Mouse (Mus musculus): ENCODE measurements around the gene Smcr8. TPM values are rescaled to one million over a fixed set of nuclear protein-coding genes. Genes with fewer than 3 reads are reported as not detected.
A peak's percentile ranks its signal among the peaks of the same experiment; 100 is the strongest.

Smcr8 gene
- polyA plus RNA-seq, 1 experiment from 2014 or later = 2.2 TPM

DNA sequence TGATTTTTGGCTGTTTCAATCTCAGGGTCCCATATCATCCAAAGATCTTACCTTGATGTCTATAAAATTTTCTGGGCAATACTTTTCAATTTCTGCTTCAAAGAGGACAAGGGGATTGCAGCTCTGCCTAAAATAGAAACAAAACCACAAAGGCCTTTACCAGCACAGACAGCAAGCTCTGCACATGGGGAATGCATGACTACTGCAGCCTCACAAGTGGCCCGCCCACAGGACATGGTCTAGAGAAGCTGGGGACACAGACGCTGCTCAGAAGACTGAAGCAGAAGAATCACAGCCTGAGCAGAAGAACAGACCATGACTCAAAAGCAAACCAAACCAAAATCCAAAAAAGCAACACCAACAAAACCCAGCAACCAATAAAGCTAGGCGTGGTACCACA, 15.6 kb upstream of the Smcr8 start:
- H3K27ac ChIP-seq = no peak overlapping the region
- 69% methylated on average over 3 of the region's 3 CpGs for WGBS (ENCODE audit: insufficient replicate concordance)
- H3K4me2 ChIP-seq = no peak overlapping the region
- no peak overlapping the region for H3K4me3 ChIP-seq (replicated peaks)
- DNase-seq (no peak), ATAC-seq (ENCODE audit: low read depth) (no peak)
- H3K27me3 ChIP-seq = no peaks in the 10 kb centered on the region
- no peaks in the 10 kb centered on the region for H3K9me3 ChIP-seq (replicated peaks)
- peaks cover 59% of the 10 kb centered on the region for H3K36me3 ChIP-seq
- no peak overlapping the region for H3K9ac ChIP-seq
- H3K4me1 ChIP-seq (replicated peaks) = peaks cover 1% of the 10 kb centered on the region

DNA sequence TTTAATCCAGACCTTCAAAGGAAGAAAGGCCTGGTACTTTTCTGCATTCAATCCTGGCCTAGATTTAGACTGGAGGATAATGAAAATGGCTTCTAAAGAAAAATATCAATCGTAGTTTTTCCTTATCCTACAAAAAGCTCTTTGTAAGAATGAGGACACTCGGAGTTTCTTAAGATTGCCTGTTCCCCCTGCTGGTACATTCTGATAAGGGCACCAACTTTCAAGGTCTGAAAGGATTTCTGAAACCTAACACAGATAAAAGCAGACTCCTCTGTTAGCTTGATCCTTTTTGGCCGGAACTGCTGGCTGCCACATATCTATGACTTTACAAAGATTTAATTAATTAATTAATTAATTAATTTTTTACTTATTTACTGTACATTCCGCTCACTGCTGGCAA, 10.4 kb upstream of the Smcr8 start:
- peaks cover 16% of the 10 kb centered on the region for H3K36me3 ChIP-seq
- no peak overlapping the region for H3K9ac ChIP-seq
- DNase-seq (no peak), ATAC-seq (ENCODE audit: low read depth) (no peak)
- no peak overlapping the region for H3K4me2 ChIP-seq
- H3K4me3 ChIP-seq (replicated peaks) = no peak overlapping the region
- WGBS (ENCODE audit: insufficient replicate concordance) = 31% methylated on average over 4 of the region's 4 CpGs
- H3K27me3 ChIP-seq = no peaks in the 10 kb centered on the region
- H3K4me1 ChIP-seq (replicated peaks) = peaks cover 11% of the 10 kb centered on the region
- H3K9me3 ChIP-seq (replicated peaks) = no peaks in the 10 kb centered on the region
- H3K27ac ChIP-seq = no peak overlapping the region

DNA sequence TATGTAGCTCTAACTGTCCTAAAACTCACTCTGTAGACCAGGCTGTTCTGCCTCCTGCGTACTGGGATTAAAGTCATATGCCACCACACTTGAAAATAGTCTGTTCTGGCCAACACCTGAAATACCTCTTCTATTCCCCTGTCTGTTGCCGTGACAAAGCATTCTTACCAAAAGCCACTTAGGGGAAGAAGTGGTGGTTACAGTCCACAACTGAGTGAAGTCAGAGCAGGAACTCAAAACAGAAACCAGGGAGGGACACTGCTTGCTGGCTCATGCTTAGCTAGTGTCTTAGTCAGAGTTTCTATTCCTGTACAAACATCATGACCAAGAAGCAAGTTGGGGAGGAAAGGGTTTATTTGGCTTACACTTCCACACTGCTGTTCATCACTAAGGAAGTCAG, 8.0 kb upstream of the Smcr8 start:
- no peak overlapping the region for H3K4me2 ChIP-seq
- no peak for DNase-seq
- whole genome bisulfite sequencing (ENCODE audit: insufficient replicate concordance) = 53% methylated on average over 2 of the region's 2 CpGs
- no peak overlapping the region for H3K27ac ChIP-seq
- no peaks in the 10 kb centered on the region for H3K27me3 ChIP-seq
- no peak overlapping the region for H3K4me3 ChIP-seq (replicated peaks)
- H3K9me3 ChIP-seq (replicated peaks) = no peaks in the 10 kb centered on the region
- no peak overlapping the region for H3K9ac ChIP-seq
- H3K4me1 ChIP-seq (replicated peaks) = peaks cover 21% of the 10 kb centered on the region
- no peak for ATAC-seq (ENCODE audit: low read depth)
- peaks cover 9% of the 10 kb centered on the region for H3K36me3 ChIP-seq

DNA sequence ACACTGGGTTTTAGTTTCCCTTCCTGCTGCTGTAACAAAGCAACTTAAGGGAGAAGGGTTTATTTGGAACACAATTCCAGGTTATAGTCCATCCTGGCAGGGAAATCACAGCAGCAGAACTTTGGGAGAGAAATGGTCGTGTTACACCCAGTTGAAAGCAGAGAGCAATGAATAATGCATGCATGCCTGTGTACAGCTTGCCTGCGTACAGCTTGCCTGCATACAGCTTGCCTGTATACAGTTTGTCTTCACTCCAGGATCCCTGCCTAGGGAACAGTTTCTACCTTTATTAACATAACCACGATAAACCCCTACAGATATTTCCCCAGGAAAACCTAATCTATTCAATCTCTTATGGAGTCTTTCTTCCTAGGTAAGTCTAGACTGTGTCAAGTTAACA, 6.5 kb upstream of the Smcr8 start:
- no peaks in the 10 kb centered on the region for H3K36me3 ChIP-seq
- no peaks in the 10 kb centered on the region for H3K27me3 ChIP-seq
- DNase-seq (no peak), ATAC-seq (ENCODE audit: low read depth) (no peak)
- WGBS (ENCODE audit: insufficient replicate concordance) = 67% methylated on average over 3 of the region's 3 CpGs
- H3K4me1 ChIP-seq (replicated peaks) = peaks cover 35% of the 10 kb centered on the region
- no peaks in the 10 kb centered on the region for H3K9me3 ChIP-seq (replicated peaks)
- no peak overlapping the region for H3K9ac ChIP-seq
- H3K4me2 ChIP-seq = no peak overlapping the region
- no peak overlapping the region for H3K27ac ChIP-seq
- H3K4me3 ChIP-seq (replicated peaks) = no peak overlapping the region

DNA sequence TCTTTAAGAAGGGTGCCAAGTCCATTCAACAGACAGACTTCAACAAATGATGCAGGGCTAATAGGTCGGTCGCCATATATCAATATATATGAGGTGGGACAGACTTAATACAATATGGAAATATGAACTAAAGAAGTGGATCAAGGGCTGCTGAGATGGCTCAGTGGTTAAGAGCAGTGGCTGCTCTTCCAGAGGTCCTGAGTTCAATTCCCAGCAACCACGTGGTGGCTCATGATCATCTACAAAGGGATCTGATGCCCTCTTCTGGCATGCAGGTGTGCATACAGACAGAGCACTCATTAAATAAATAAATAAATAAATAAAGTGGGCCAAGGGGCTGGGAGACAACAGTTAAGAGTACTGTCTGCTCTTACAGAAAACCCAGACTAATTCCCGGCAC, 5.2 kb upstream of the Smcr8 start:
- ATAC-seq (ENCODE audit: low read depth) (no peak), DNase-seq (no peak)
- H3K27ac ChIP-seq = no peak overlapping the region
- no peaks in the 10 kb centered on the region for H3K9me3 ChIP-seq (replicated peaks)
- no peaks in the 10 kb centered on the region for H3K27me3 ChIP-seq
- no peak overlapping the region for H3K4me3 ChIP-seq (replicated peaks)
- peaks cover 35% of the 10 kb centered on the region for H3K4me1 ChIP-seq (replicated peaks)
- WGBS (ENCODE audit: insufficient replicate concordance) = 81% methylated on average over 4 of the region's 4 CpGs
- H3K4me2 ChIP-seq = no peak overlapping the region
- H3K9ac ChIP-seq = no peak overlapping the region
- H3K36me3 ChIP-seq = no peaks in the 10 kb centered on the region

DNA sequence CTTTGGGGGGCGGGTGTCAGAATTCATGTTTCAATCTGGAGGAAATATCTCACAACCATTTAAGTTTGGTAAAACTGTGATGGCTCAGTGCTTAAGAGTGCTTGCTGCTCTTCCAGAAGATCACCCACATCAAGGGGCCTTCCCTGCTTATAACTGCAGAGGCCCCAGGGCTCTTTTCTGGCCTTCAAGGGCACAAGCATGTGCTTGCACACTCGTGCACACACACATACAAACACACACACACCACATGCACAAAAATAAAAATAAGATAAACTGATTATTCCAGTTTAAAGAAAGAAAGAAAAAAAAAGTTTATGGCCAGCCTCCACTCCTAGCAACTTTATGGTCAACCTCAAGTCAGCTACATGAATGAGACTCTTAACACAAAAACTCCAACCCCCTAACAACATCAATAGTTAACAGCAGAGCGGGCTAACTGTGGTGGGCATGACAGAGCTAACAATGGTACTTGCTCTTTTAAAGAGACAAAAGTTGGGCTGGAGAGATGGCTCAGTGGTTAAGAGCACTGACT, 3.1 kb upstream of the Smcr8 start:
- no peak overlapping the region for H3K4me3 ChIP-seq (replicated peaks)
- DNase-seq = no peak
- WGBS (ENCODE audit: insufficient replicate concordance) = 76% methylated on average over 3 of the region's 3 CpGs
- peaks cover 6% of the 10 kb centered on the region for H3K36me3 ChIP-seq
- ATAC-seq (ENCODE audit: low read depth) = no peak
- no peak overlapping the region for H3K27ac ChIP-seq
- 0 out of 2 replicates have a peak overlapping the region, but pooled peaks have one; percentile 87 for H3K9ac ChIP-seq
- H3K27me3 ChIP-seq = no peaks in the 10 kb centered on the region
- peaks cover 46% of the 10 kb centered on the region for H3K4me1 ChIP-seq (replicated peaks)
- peak overlapping the region; percentile 10; the same call in 1 of the 2 replicates for H3K4me2 ChIP-seq
- no peaks in the 10 kb centered on the region for H3K9me3 ChIP-seq (replicated peaks)

DNA sequence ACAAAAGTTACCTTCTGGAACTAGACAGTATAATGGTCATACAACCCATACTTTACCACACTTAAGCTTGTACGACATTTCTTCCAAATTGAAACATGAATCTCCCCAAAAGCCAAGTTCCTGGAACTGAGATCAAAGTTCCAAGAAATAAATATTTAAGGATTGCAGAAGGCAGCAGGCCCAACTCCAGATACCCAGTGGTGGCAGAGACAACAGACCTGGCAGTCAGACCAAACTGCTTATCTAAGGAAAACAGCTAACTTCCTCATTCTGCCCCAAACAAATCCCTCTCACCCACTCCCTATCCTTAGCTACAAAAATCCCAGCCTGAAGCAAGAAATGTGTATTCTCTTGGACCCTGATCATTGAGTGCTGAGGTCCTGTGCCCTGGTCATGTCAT, 2.5 kb upstream of the Smcr8 start:
- peak; percentile 39 for DNase-seq
- H3K9ac ChIP-seq = peak overlapping the region; percentile 87; the same call in 1 of the 2 replicates
- peak overlapping the region; percentile 91 for H3K4me2 ChIP-seq
- ATAC-seq (ENCODE audit: low read depth) = no peak
- H3K4me3 ChIP-seq (replicated peaks) = peak overlapping the region; percentile 85; the same call in 1 of the 2 replicates
- H3K27me3 ChIP-seq = no peaks in the 10 kb centered on the region
- H3K9me3 ChIP-seq (replicated peaks) = no peaks in the 10 kb centered on the region
- no peak overlapping the region for H3K27ac ChIP-seq
- peaks cover 52% of the 10 kb centered on the region for H3K4me1 ChIP-seq (replicated peaks)
- 10% methylated on average over 1 of the region's 1 CpGs for WGBS (ENCODE audit: insufficient replicate concordance)
- H3K36me3 ChIP-seq = peaks cover 13% of the 10 kb centered on the region

DNA sequence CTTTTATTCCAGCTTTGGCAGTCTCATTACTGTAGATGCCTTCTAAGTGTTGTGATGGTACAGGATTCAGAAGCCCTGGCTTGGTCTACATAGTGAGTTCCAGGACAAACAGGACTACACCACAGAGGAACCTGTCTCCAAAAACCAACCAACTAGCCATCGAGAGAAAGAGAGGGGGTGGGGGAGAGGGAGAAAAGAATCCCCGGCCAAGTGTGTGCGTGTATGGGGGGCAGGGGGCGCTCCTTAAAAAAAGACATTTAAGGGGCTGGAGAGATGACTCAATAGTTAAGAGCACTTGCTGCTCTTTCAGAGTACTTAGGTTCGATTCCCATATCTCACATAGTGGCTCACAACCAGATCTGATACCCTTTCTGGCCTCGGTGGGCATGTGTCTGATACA, 1.7 kb upstream of the Smcr8 start:
- H3K4me3 ChIP-seq (replicated peaks) = peak overlapping the region; percentile 85
- H3K9me3 ChIP-seq (replicated peaks) = no peaks in the 10 kb centered on the region
- H3K4me2 ChIP-seq = peak overlapping the region; percentile 91
- peaks cover 20% of the 10 kb centered on the region for H3K36me3 ChIP-seq
- WGBS (ENCODE audit: insufficient replicate concordance) = 24% methylated on average over 6 of the region's 6 CpGs
- no peaks in the 10 kb centered on the region for H3K27me3 ChIP-seq
- no peak for ATAC-seq (ENCODE audit: low read depth)
- H3K27ac ChIP-seq = peak overlapping the region; percentile 91
- no peak for DNase-seq
- H3K9ac ChIP-seq = peak overlapping the region; percentile 87
- H3K4me1 ChIP-seq (replicated peaks) = peaks cover 59% of the 10 kb centered on the region

DNA sequence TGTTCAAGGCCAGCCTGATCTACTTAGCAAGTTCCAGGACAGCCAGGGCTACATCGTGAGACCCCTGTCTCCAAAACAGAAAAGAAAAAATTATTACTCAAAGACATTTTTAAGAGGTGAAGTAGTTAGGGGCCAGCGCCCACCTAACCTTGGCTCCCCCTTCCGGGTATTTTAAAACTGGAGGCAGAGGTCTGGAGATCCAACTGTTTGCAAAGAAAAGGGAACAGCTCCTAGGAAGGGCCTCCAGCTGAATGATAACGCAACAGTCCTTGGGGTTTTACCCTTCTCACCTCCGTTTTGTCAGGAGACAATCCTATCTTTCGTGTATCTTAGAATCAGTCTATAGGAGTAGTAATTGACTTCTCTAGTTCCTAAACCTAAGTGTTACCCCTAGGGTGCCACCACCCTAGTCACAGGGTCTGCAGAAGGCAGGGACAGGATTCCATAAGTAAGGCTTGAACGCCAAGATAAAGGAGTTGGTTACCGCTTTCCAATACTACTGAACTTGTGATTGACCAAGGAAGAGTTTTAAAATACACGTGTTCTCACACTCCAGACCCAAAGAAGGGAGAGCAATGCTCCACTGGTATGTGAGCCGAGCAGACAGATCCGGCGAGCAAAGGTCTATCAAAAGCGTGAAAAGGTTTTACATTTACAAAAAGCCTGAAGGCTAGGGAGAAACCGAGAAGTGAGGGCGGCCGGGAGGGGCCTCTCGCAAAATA, 1.1 kb upstream of the Smcr8 start:
- Histone ChIP-seq H3K4me3 (replicated peaks) (peak overlapping the region; percentile 85), H3K9me3 (replicated peaks) (no peaks in the 10 kb centered on the region), H3K36me3 (peaks cover 25% of the 10 kb centered on the region), H3K27me3 (no peaks in the 10 kb centered on the region), H3K9ac (peak overlapping the region; percentile 87), H3K4me2 (peak overlapping the region; percentile 91), H3K27ac (peak overlapping the region; percentile 91), H3K4me1 (replicated peaks) (peaks cover 66% of the 10 kb centered on the region)
- ATAC-seq (ENCODE audit: low read depth) (0 out of 2 replicates have a peak, but pooled peaks have one; percentile 17), DNase-seq (no peak)
- 3% methylated on average over 17 of the region's 17 CpGs for WGBS (ENCODE audit: insufficient replicate concordance)

DNA sequence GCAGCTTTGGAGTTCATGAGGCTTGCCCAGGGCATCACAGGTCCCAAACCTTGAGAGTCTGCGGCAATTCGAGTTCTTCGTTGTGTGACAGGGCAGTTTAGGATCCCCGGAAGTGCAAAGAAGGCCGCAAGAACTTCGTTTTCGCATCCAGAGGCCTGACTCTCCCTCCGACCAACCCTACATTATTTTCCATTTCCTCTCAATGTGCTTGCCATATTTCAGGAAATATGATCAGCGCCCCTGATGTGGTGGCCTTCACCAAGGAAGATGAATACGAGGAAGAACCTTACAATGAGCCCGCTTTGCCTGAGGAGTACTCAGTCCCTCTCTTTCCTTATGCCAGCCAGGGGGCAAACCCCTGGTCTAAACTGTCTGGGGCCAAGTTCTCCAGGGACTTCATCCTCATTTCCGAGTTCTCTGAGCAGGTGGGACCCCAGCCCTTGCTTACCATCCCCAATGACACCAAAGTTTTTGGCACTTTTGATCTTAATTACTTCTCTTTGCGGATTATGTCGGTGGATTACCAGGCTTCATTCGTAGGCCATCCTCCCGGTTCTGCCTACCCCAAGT, 562 bp downstream of the Smcr8 start:
- Histone ChIP-seq H3K4me3 (replicated peaks) (peak overlapping the region; percentile 85), H3K36me3 (peaks cover 34% of the 10 kb centered on the region), H3K9ac (peak overlapping the region; percentile 87), H3K27me3 (no peaks in the 10 kb centered on the region), H3K27ac (peak overlapping the region; percentile 91), H3K9me3 (replicated peaks) (no peaks in the 10 kb centered on the region), H3K4me2 (peak overlapping the region; percentile 91), H3K4me1 (replicated peaks) (peaks cover 79% of the 10 kb centered on the region)
- ATAC-seq (ENCODE audit: low read depth) (no peak), DNase-seq (no peak)
- 22% methylated on average over 16 of the region's 16 CpGs for WGBS (ENCODE audit: insufficient replicate concordance)

DNA sequence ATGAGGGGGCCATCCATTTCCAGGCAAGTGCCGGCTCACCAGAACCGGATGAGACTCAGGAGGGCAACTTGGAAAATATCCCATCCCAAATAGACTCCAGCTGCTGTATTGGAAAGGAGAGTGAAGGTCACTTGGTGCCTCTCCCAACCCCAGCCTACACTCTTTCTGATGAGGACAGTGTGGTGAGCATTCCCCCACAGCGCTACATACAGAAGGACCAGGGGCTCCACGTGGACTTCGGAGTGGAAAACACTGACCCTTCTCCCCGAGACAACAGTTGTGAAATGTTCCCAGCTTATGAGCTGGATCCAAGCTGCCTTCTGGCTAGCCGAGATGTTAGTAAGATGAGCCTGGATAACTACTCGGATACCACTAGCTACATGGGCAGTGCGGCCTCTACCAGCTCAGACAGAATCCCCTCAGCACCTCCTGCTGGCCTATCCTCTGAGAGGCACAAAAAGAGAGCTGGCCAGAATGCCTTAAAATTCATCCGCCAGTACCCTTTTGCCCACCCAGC, 2.4 kb downstream of the Smcr8 start:
- H3K9ac ChIP-seq = peak overlapping the region; percentile 63
- no peak for DNase-seq
- H3K36me3 ChIP-seq = peaks cover 51% of the 10 kb centered on the region
- H3K27me3 ChIP-seq = no peaks in the 10 kb centered on the region
- peak overlapping the region; percentile 91 for H3K4me2 ChIP-seq
- no peak for ATAC-seq (ENCODE audit: low read depth)
- H3K9me3 ChIP-seq (replicated peaks) = no peaks in the 10 kb centered on the region
- WGBS (ENCODE audit: insufficient replicate concordance) = 80% methylated on average over 10 of the region's 10 CpGs
- H3K27ac ChIP-seq = no peak overlapping the region
- H3K4me3 ChIP-seq (replicated peaks) = peak overlapping the region; percentile 85
- H3K4me1 ChIP-seq (replicated peaks) = peaks cover 77% of the 10 kb centered on the region
